In genomic region chr8:75318526-75318925, GRCm38 (mm10) we compare ENCODE assay signal across 26 mouse cellular contexts.
"Had no signal": no experiment of that assay in that cellular context is flagged by ENCODE, and none has a peak within 500 bp of the region (broad histone marks: within the 10 kb centered on the region; RNA-seq: fewer than 3 reads in every experiment).

No protein-coding gene starts in this region.

- H3K4me2 ChIP-seq: embryonic facial prominence, embryonic 12.5 days; embryonic facial prominence, embryonic 13.5 days; embryonic facial prominence, embryonic 15.5 days; forebrain, embryonic 12.5 days; forebrain, embryonic 13.5 days; forebrain, embryonic 15.5 days had no signal

- H3K27me3 ChIP-seq: embryonic facial prominence, embryonic 12.5 days; embryonic facial prominence, embryonic 15.5 days; forebrain, embryonic 12.5 days; forebrain, embryonic 13.5 days; forebrain, embryonic 15.5 days had no signal

- ATAC-seq: forebrain, embryonic 13.5 days; forebrain, embryonic 14.5 days; forebrain, embryonic 15.5 days; forebrain, embryonic 16.5 days; forebrain, postnatal 0 days had no signal

- DNase-seq: cerebellum, postnatal 10 days; cerebellum, postnatal 14 days; cerebellum, postnatal 25 days; cerebellum, postnatal 36 days; embryo, embryonic 11 days; forebrain, postnatal 0 days; gastrocnemius, adult 2 months; gastrocnemius, postnatal 10 days; gastrocnemius, postnatal 14 days; gastrocnemius, postnatal 25 days; gastrocnemius, postnatal 36 days; heart, adult 11 months; heart, adult 18-20 months; heart, adult 2 months had no signal

- H3K36me3 ChIP-seq: embryonic facial prominence, embryonic 10.5 days; embryonic facial prominence, embryonic 12.5 days; embryonic facial prominence, embryonic 13.5 days; embryonic facial prominence, embryonic 15.5 days; forebrain, embryonic 10.5 days; forebrain, embryonic 12.5 days; forebrain, embryonic 15.5 days; heart, embryonic 10.5 days had no signal

- H3K4me3 ChIP-seq: embryonic facial prominence, embryonic 10.5 days; embryonic facial prominence, embryonic 12.5 days; embryonic facial prominence, embryonic 13.5 days; embryonic facial prominence, embryonic 15.5 days; erythroblast, embryonic 14.5 days; forebrain, embryonic 10.5 days; forebrain, embryonic 12.5 days; forebrain, embryonic 13.5 days; forebrain, embryonic 15.5 days; gastrocnemius, adult 2 months; heart, adult 2 months; heart, embryonic 10.5 days had no signal

- H3K27ac ChIP-seq: embryonic facial prominence, embryonic 10.5 days; embryonic facial prominence, embryonic 12.5 days; embryonic facial prominence, embryonic 13.5 days; embryonic facial prominence, embryonic 15.5 days; forebrain, embryonic 10.5 days; forebrain, embryonic 12.5 days; forebrain, embryonic 13.5 days; forebrain, embryonic 15.5 days; gastrocnemius, adult 2 months; heart, adult 2 months; heart, embryonic 10.5 days had no signal

- H3K9ac ChIP-seq: embryonic facial prominence, embryonic 12.5 days; embryonic facial prominence, embryonic 13.5 days; embryonic facial prominence, embryonic 15.5 days; forebrain, embryonic 12.5 days; forebrain, embryonic 13.5 days; forebrain, embryonic 15.5 days; forebrain, postnatal 0 days had no signal

- H3K4me1 ChIP-seq: embryonic facial prominence, embryonic 10.5 days; embryonic facial prominence, embryonic 12.5 days; embryonic facial prominence, embryonic 13.5 days; embryonic facial prominence, embryonic 15.5 days; forebrain, embryonic 12.5 days; forebrain, embryonic 13.5 days; forebrain, embryonic 15.5 days; heart, embryonic 10.5 days had no signal

- H3K9me3 ChIP-seq: embryonic facial prominence, embryonic 10.5 days; embryonic facial prominence, embryonic 12.5 days; embryonic facial prominence, embryonic 13.5 days; embryonic facial prominence, embryonic 15.5 days; forebrain, embryonic 10.5 days; forebrain, embryonic 12.5 days; forebrain, embryonic 13.5 days; forebrain, embryonic 15.5 days; heart, embryonic 10.5 days had no signal
